Mouse (Mus musculus) gastrocnemius, adult 8-10 months (tissue): Measurements from ENCODE around the gene Igf2r. TPM values are rescaled to one million over a fixed set of nuclear protein-coding genes. Genes with fewer than 3 reads are reported as not detected.
A peak's percentile ranks its signal among the peaks of the same experiment; 100 is the strongest.

Experiments
- DNase-seq, 2 experiments: peaks; one replicate each; pipeline ENCODE4 v3.0.0; 2022; ENCODE audit warnings: low spot score in 2 of 2
- total RNA-seq, 4 experiments: library from RNA; stranded (reverse); gene quantifications; 2 replicates each; pipeline ENCODE4 v1.2.4; 2022

The Igf2r gene
- total RNA-seq: 10 to 100 TPM; 41.4 to 54.3 (median 46.9) TPM

GRCm38 (mm10) chr17:12769380-12769921, at the start of gene Igf2r:
Gene Igf2r (minus strand): TSS chr17:12769664.
- peak; percentile 51 to 69 for DNase-seq

- no peak for DNase-seq
Observed at GRCm38 (mm10) chr17:12815885-12816284, 46.4 kb upstream of the Igf2r start.

GRCm38 (mm10) chr17:12814502-12814901, 45.0 kb upstream of the Igf2r start:
- no peak for DNase-seq

- no peak for DNase-seq
Observed at GRCm38 (mm10) chr17:12810973-12811303, 41.5 kb upstream of the Igf2r start.

GRCm38 (mm10) chr17:12810103-12810972, 40.9 kb upstream of the Igf2r start:
- DNase-seq: peak; percentile 50 to 55

GRCm38 (mm10) chr17:12808851-12809250, 39.4 kb upstream of the Igf2r start:
- DNase-seq: no peak

GRCm38 (mm10) chr17:12804584-12805445, 35.4 kb upstream of the Igf2r start:
- DNase-seq: no peak

- no peak for DNase-seq
Observed at GRCm38 (mm10) chr17:12801861-12802540, 32.5 kb upstream of the Igf2r start.

- DNase-seq: no peak
Observed at GRCm38 (mm10) chr17:12799368-12800275, 30.2 kb upstream of the Igf2r start.

- no peak for DNase-seq
Observed at GRCm38 (mm10) chr17:12798571-12798970, 29.1 kb upstream of the Igf2r start.

GRCm38 (mm10) chr17:12797427-12798029, 28.1 kb upstream of the Igf2r start:
- no peak for DNase-seq

GRCm38 (mm10) chr17:12796633-12797032, 27.2 kb upstream of the Igf2r start:
- DNase-seq: no peak

GRCm38 (mm10) chr17:12793660-12794406, 24.4 kb upstream of the Igf2r start:
- DNase-seq: peak; percentile 70 to 78

GRCm38 (mm10) chr17:12792422-12793206, 23.1 kb upstream of the Igf2r start:
- peak; percentile 62 to 67 for DNase-seq

- peak; percentile 37 for DNase-seq
Observed at GRCm38 (mm10) chr17:12791420-12791819, 22.0 kb upstream of the Igf2r start.

GRCm38 (mm10) chr17:12791079-12791406, 21.6 kb upstream of the Igf2r start:
- no peak for DNase-seq

GRCm38 (mm10) chr17:12790353-12791078, 21.1 kb upstream of the Igf2r start:
- DNase-seq: no peak
